Mouse (Mus musculus) ovary, postnatal 10 days (tissue): ENCODE results near the gene Mllt11.

Experiments
- DNase-seq: peaks from one replicate; pipeline ENCODE4 v3.0.0; 2022; ENCODE audit warnings: low spot score

The Mllt11 gene

DNA sequence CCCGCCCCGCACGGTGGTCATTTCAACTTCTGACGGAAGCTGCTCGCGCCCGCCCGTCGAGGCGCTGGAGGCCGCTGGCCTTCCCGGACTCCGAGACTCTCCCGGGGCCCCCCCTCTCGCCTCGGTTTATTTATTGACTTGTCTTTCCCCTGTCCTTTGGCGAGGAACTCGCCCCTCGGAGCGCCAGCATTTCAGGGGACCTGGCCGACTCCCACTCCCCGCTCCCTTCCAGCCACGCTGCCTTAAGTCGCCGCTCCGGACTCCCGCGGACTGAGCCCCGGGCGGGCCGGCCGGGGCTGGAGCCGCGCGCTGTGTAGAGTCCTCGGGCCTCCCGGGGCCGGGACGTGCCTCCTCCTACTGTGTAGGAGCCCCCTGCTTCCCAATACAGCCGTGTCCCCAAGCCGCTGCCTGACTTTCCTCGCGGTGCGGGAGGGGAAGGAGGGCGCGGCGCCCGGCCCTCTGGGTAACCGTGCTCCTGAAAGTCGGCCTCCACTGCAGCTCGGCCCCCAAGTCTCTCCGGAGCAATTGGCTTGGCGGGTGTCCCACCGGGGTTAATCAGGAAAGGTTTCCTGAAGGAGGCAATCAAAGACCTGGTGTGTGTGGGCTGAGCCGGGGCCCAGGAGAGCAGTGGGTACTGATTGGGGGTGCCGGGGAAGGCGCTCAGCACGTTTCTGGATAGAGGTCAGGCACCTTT, 58.6 kb downstream of the Mllt11 start:
- DNase-seq = no peak

DNA sequence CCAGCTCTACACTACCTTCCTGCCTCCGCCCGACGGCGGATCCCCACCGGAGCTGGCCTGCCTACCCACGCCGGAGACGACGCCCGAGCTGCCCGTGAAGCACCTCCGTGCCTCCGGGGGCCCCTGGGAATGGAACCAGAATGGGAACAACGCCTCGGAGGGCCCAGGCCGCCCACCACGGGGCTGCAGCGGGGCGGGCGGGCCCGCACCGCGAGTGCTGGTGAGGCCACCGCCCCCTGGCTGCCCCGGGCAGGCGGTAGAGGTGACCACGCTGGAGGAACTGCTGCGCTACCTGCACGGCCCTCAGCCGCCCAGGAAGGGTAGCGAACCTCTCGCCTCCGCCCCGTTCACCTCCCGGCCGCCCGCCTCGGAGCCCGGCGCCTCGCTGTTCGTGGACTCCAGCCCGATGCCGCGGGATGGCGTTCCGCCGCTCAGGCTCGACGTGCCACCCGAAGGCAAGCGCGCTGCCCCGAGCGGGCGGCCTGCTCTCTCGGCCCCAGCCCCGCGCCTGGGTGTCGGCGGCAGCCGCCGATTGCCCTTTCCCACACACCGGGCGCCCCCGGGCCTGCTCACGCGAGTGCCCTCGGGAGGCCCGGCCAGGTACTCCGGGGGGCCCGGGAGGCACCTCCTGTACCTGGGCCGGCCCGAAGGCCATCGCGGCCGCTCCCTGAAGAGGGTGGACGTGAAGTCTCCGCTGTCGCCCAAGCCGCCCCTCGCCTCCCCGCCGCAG, 59.3 kb downstream of the Mllt11 start:
- no peak for DNase-seq

DNA sequence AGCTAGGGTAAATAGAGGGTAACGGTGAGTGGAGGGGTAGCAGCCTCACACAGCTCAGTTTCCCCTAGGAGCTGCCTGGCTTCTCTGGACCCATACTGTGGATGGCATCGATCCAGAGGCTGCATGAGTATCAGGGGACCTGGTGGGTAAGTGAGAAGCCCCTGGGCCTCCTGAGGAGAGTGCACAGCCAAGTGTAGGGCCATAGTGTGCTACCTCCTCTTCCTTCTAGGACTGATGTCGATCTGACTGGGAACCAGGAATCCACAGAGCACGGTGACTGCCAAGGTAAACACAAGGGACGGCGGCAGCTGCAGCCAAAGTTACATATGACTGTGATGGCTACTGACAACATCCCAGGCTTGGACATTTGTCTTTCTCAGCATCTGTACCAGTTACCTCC, 60.9 kb downstream of the Mllt11 start:
- no peak for DNase-seq

DNA sequence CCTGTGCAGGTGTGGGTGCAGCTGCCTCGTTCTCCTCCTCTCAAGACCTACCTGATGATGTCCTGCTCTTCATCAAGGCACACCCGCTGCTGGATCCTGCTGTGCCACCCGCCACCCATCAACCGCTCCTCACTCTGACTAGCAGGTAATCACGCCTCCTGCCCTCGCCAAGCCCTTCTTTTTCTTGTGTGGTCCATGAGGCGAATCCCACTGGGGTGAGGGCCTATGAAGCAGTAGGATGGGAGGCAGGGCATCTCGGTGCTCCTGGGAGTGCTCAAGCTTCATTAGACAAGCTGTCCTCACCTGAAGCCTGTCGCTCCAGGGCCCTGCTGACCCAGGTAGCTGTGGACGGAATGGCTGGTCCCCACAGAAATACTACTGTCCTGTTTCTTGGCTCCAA, 62.0 kb downstream of the Mllt11 start:
- no peak for DNase-seq
